Mouse (Mus musculus) lung, embryonic 14.5 days (tissue): Measurements from ENCODE around the gene AI854703. TPM values are rescaled to one million over a fixed set of nuclear protein-coding genes. Genes with fewer than 3 reads are reported as not detected.

ENCODE experiments used
- ATAC-seq: fragments of 200-750 bp; cut with Nextera tagmentation; 2 replicates; pipeline ENCODE4 v1.8.0; 2017; ENCODE audit warnings: mild to moderate bottlenecking, moderate TSS enrichment, moderate library complexity; ENCODE audit not compliant: insufficient read depth
- DNase-seq: peaks from one replicate; pipeline ENCODE4 v3.0.0-alpha.2; 2015
- H3K27ac ChIP-seq: fragments of 300-500 bp; sonication (generic); 2 replicates; pipeline ENCODE4 v1.5.1; 2014; ENCODE audit warnings: low read depth, mild to moderate bottlenecking, moderate library complexity
- H3K27me3 ChIP-seq: fragments of 300-500 bp; sonication (generic); 2 replicates; pipeline ENCODE4 v1.6.1; 2014; ENCODE audit warnings: low read length, control low read depth; ENCODE audit not compliant: insufficient read depth
- H3K36me3 ChIP-seq: fragments of 300-500 bp; sonication (generic); 2 replicates; pipeline ENCODE4 v1.6.1; 2014; ENCODE audit warnings: control low read depth; ENCODE audit not compliant: insufficient read depth
- H3K4me1 ChIP-seq: fragments of 300-500 bp; sonication (generic); 2 replicates; pipeline ENCODE4 v1.6.1; 2014; ENCODE audit warnings: antibody characterized with exemption, control low read depth; ENCODE audit not compliant: insufficient read depth
- H3K4me2 ChIP-seq: fragments of 300-500 bp; sonication (generic); 2 replicates; pipeline ENCODE4 v1.6.1; 2014; ENCODE audit warnings: mild to moderate bottlenecking
- H3K4me3 ChIP-seq: fragments of 300-500 bp; sonication (generic); 2 replicates; pipeline ENCODE4 v1.5.1; 2014; ENCODE audit warnings: low read depth, low read length
- H3K9ac ChIP-seq: fragments of 300-500 bp; sonication (generic); 2 replicates; pipeline ENCODE4 v1.6.1; 2014
- H3K9me3 ChIP-seq: fragments of 300-500 bp; sonication (generic); 2 replicates; pipeline ENCODE4 v1.6.1; 2016; ENCODE audit warnings: low read depth, low read length, control low read depth
- CTCF ChIP-seq: IDR thresholded peaks from 2 replicates; pipeline ENCODE4 v1.5.1; 2016; ENCODE audit warnings: antibody characterized with exemption, low read depth
- WGBS: fragments of 180-500 bp; shearing (Covaris S2); extraction: QIAGEN DNeasy Blood & Tissue Kit; methylation state at CpG from one replicate; pipeline ENCODE4 v1.1.7; 2014; 5-methylcytosine and 5-hydroxymethylcytosine counted together
- polyA plus RNA-seq: library from polyadenylated mRNA; unstranded; fragments of >200 nt; fragmentation: Nextera tagmentation; extraction: Ambion mirVana; gene quantifications from 2 replicates; pipeline ENCODE4 v1.2.1, GENCODE M21; 2014

The AI854703 gene
- polyA plus RNA-seq, 1 experiment from 2014 or later: 0.34 TPM

- DNase-seq (no peak), ATAC-seq (no peak)
- Histone ChIP-seq H3K4me3 (no peak overlapping the region), H3K4me1 (no peaks in the 10 kb centered on the region), H3K9me3 (no peaks in the 10 kb centered on the region), H3K27ac (no peak overlapping the region), H3K4me2 (no peak overlapping the region), H3K9ac (no peak overlapping the region), H3K36me3 (no peaks in the 10 kb centered on the region), H3K27me3 (no peaks in the 10 kb centered on the region)
- TF ChIP-seq CTCF: no peak
- 61% methylated on average over 6 of the region's 6 CpGs for WGBS
Measured at GRCm38 (mm10) chr6:48641391-48641790, 14.8 kb downstream of the AI854703 start.

GRCm38 (mm10) chr6:48642764-48643292 lies 16.3 kb downstream of the AI854703 start:
- Histone ChIP-seq H3K4me2 (no peak overlapping the region), H3K4me3 (no peak overlapping the region), H3K4me1 (no peaks in the 10 kb centered on the region), H3K9ac (no peak overlapping the region), H3K27me3 (no peaks in the 10 kb centered on the region), H3K9me3 (no peaks in the 10 kb centered on the region), H3K36me3 (no peaks in the 10 kb centered on the region), H3K27ac (no peak overlapping the region)
- 18% methylated on average over 4 of the region's 4 CpGs for WGBS
- DNase-seq: peak; percentile 92
- TF ChIP-seq CTCF: peak; percentile 71
- ATAC-seq: no peak; the same call in 1 of the 2 replicates

GRCm38 (mm10) chr6:48645660-48646308 lies 19.2 kb downstream of the AI854703 start:
- no peak overlapping the region for H3K9ac ChIP-seq
- 10% methylated on average over 12 of the region's 12 CpGs for WGBS
- ATAC-seq (peak; percentile 56; the same call in 1 of the 2 replicates), DNase-seq (peak; percentile 91)
- no peaks in the 10 kb centered on the region for H3K9me3 ChIP-seq
- H3K4me2 ChIP-seq: no peak overlapping the region
- no peaks in the 10 kb centered on the region for H3K4me1 ChIP-seq
- no peak overlapping the region for H3K27ac ChIP-seq
- TF ChIP-seq CTCF: peak; percentile 90
- H3K27me3 ChIP-seq: no peaks in the 10 kb centered on the region
- no peaks in the 10 kb centered on the region for H3K36me3 ChIP-seq
- H3K4me3 ChIP-seq: no peak overlapping the region

GRCm38 (mm10) chr6:48646309-48646690 lies 19.7 kb downstream of the AI854703 start:
- TF ChIP-seq CTCF: no peak
- 77% methylated on average over 4 of the region's 4 CpGs for WGBS
- DNase-seq: no peak
- Histone ChIP-seq H3K4me1 (no peaks in the 10 kb centered on the region), H3K9me3 (no peaks in the 10 kb centered on the region), H3K27ac (no peak overlapping the region), H3K27me3 (no peaks in the 10 kb centered on the region), H3K4me2 (no peak overlapping the region), H3K9ac (no peak overlapping the region), H3K36me3 (no peaks in the 10 kb centered on the region), H3K4me3 (no peak overlapping the region)
- no peak for ATAC-seq

GRCm38 (mm10) chr6:48646995-48647394 lies 20.4 kb downstream of the AI854703 start, which contains the start of gene Gimap8:
TSS of gene Gimap8 (plus strand) at chr6:48647234.
- no peaks in the 10 kb centered on the region for H3K36me3 ChIP-seq
- no peaks in the 10 kb centered on the region for H3K27me3 ChIP-seq
- no peak within 1 kb of the TSS for H3K9ac ChIP-seq
- H3K9me3 ChIP-seq: no peaks in the 10 kb centered on the region
- no peaks in the 10 kb centered on the region for H3K4me1 ChIP-seq
- peak within 1 kb of the TSS; percentile 5 for H3K4me2 ChIP-seq
- peak; percentile 74 for DNase-seq
- no peak within 1 kb of the TSS for H3K27ac ChIP-seq
- H3K4me3 ChIP-seq: no peak within 1 kb of the TSS
- peak; percentile 61 for TF ChIP-seq CTCF
- no peak for ATAC-seq
- WGBS: 32% methylated on average over 3 of the region's 3 CpGs

GRCm38 (mm10) chr6:48647611-48648010 lies 21.0 kb downstream of the AI854703 start:
- Histone ChIP-seq H3K9ac (no peak overlapping the region), H3K9me3 (no peaks in the 10 kb centered on the region), H3K4me2 (peak overlapping the region; percentile 5), H3K27ac (no peak overlapping the region), H3K36me3 (no peaks in the 10 kb centered on the region), H3K4me1 (no peaks in the 10 kb centered on the region), H3K27me3 (no peaks in the 10 kb centered on the region), H3K4me3 (no peak overlapping the region)
- TF ChIP-seq CTCF: no peak
- no peak for DNase-seq
- WGBS: 82% methylated on average over 2 of the region's 2 CpGs
- no peak for ATAC-seq

- 82% methylated on average over 4 of the region's 4 CpGs for WGBS
Measured at GRCm38 (mm10) chr6:48648779-48649178, 22.2 kb downstream of the AI854703 start.

More at GRCm38 (mm10) chr6:48648779-48649178, 22.2 kb downstream of the AI854703 start:
- Histone ChIP-seq H3K27ac (no peak overlapping the region), H3K9me3 (no peaks in the 10 kb centered on the region), H3K4me3 (no peak overlapping the region), H3K4me1 (no peaks in the 10 kb centered on the region), H3K9ac (no peak overlapping the region), H3K4me2 (no peak overlapping the region), H3K27me3 (no peaks in the 10 kb centered on the region), H3K36me3 (no peaks in the 10 kb centered on the region)
- TF ChIP-seq CTCF: no peak
- ATAC-seq (no peak), DNase-seq (no peak)
